Mouse (Mus musculus) limb, embryonic 15.5 days (tissue): ENCODE data around the gene Ldhd. TPM values are rescaled to one million over a fixed set of nuclear protein-coding genes. Genes with fewer than 3 reads are reported as not detected.
A peak's percentile ranks its signal among the peaks of the same experiment; 100 is the strongest.

Experiments used
- ATAC-seq: fragments of 200-750 bp; cut with Nextera tagmentation; 2 replicates; pipeline ENCODE4 v1.8.0; 2017; ENCODE audit warnings: low read depth, moderate TSS enrichment; ENCODE audit not compliant: insufficient number of reproducible peaks, low FRiP score, low TSS enrichment
- H3K27ac ChIP-seq: fragments of 300-500 bp; sonication (generic); 2 replicates; pipeline ENCODE4 v1.5.1; 2015; ENCODE audit warnings: moderate library complexity, mild to moderate bottlenecking, inconsistent platforms
- H3K27me3 ChIP-seq: fragments of 300-500 bp; sonication (generic); 2 replicates; pipeline ENCODE4 v1.6.1; 2015; ENCODE audit warnings: inconsistent platforms
- H3K36me3 ChIP-seq: fragments of 300-500 bp; sonication (generic); 2 replicates; pipeline ENCODE4 v1.6.1; 2015; ENCODE audit warnings: inconsistent platforms
- H3K4me1 ChIP-seq: fragments of 300-500 bp; sonication (generic); 2 replicates; pipeline ENCODE4 v1.6.1; 2015; ENCODE audit warnings: inconsistent platforms
- H3K4me2 ChIP-seq: fragments of 300-500 bp; sonication (generic); 2 replicates; pipeline ENCODE4 v1.6.1; 2015; ENCODE audit warnings: mild to moderate bottlenecking, inconsistent platforms
- H3K4me3 ChIP-seq: fragments of 300-500 bp; sonication (generic); 2 replicates; pipeline ENCODE4 v1.5.1; 2015; ENCODE audit warnings: mild to moderate bottlenecking, inconsistent platforms
- H3K9ac ChIP-seq: fragments of 300-500 bp; sonication (generic); 2 replicates; pipeline ENCODE4 v1.6.1; 2015; ENCODE audit warnings: inconsistent platforms
- H3K9me3 ChIP-seq: fragments of 300-500 bp; sonication (generic); 2 replicates; pipeline ENCODE4 v1.6.1; 2016; ENCODE audit warnings: inconsistent platforms
- WGBS: fragments of 180-500 bp; shearing (Covaris S2); methylation state at CpG from one replicate; pipeline ENCODE4 v1.1.7; 2015; 5-methylcytosine and 5-hydroxymethylcytosine counted together
- polyA plus RNA-seq: library from polyadenylated mRNA; unstranded; fragments of >200 nt; fragmentation: Nextera tagmentation; extraction: Ambion mirVana; gene quantifications from 2 replicates; pipeline ENCODE4 v1.2.1, GENCODE M21; 2015

The Ldhd gene
- polyA plus RNA-seq, 1 experiment from 2014 or later = 1.1 TPM

- 77% methylated on average over 5 of the region's 5 CpGs for WGBS
- no peaks in the 10 kb centered on the region for H3K27me3 ChIP-seq
- H3K36me3 ChIP-seq = peaks cover 3% of the 10 kb centered on the region; the same call in 1 of the 2 replicates
- 0 out of 2 replicates have a peak, but pooled peaks cover 3% of the 10 kb centered on the region for H3K4me1 ChIP-seq
- H3K4me3 ChIP-seq = no peak overlapping the region
- no peak for ATAC-seq
- H3K9ac ChIP-seq = no peak overlapping the region
- no peaks in the 10 kb centered on the region for H3K9me3 ChIP-seq
- no peak overlapping the region for H3K4me2 ChIP-seq
- no peak overlapping the region for H3K27ac ChIP-seq
Observed at GRCm38 (mm10) chr8:111613181-111613580, 17.0 kb downstream of the Ldhd start.

GRCm38 (mm10) chr8:111607414-111607813, 22.8 kb downstream of the Ldhd start:
- no peak overlapping the region for H3K4me2 ChIP-seq
- ATAC-seq = no peak
- no peaks in the 10 kb centered on the region for H3K27me3 ChIP-seq
- no peak overlapping the region for H3K9ac ChIP-seq
- H3K4me3 ChIP-seq = no peak overlapping the region
- H3K9me3 ChIP-seq = no peaks in the 10 kb centered on the region
- peaks cover 8% of the 10 kb centered on the region; the same call in 1 of the 2 replicates for H3K4me1 ChIP-seq
- H3K36me3 ChIP-seq = peaks cover 3% of the 10 kb centered on the region; the same call in 1 of the 2 replicates
- 68% methylated on average over 7 of the region's 7 CpGs for WGBS
- no peak overlapping the region for H3K27ac ChIP-seq

GRCm38 (mm10) chr8:111606961-111607360, 23.2 kb downstream of the Ldhd start:
- 79% methylated on average over 9 of the region's 9 CpGs for WGBS
- Histone ChIP-seq H3K36me3 (peaks cover 3% of the 10 kb centered on the region; the same call in 1 of the 2 replicates), H3K4me2 (no peak overlapping the region)

GRCm38 (mm10) chr8:111604986-111605385, 25.2 kb downstream of the Ldhd start:
- Histone ChIP-seq H3K4me2 (no peak overlapping the region), H3K9ac (no peak overlapping the region), H3K4me1 (peaks cover 8% of the 10 kb centered on the region; the same call in 1 of the 2 replicates), H3K9me3 (no peaks in the 10 kb centered on the region), H3K4me3 (no peak overlapping the region), H3K27me3 (no peaks in the 10 kb centered on the region), H3K27ac (no peak overlapping the region), H3K36me3 (no peaks in the 10 kb centered on the region; the same call in 1 of the 2 replicates)
- 92% methylated on average over 2 of the region's 2 CpGs for WGBS
- no peak for ATAC-seq

More at GRCm38 (mm10) chr8:111606961-111607360, 23.2 kb downstream of the Ldhd start:
- Histone ChIP-seq H3K9me3 (no peaks in the 10 kb centered on the region), H3K9ac (no peak overlapping the region), H3K4me3 (no peak overlapping the region), H3K4me1 (peaks cover 8% of the 10 kb centered on the region; the same call in 1 of the 2 replicates), H3K27ac (no peak overlapping the region), H3K27me3 (no peaks in the 10 kb centered on the region)
- no peak for ATAC-seq

GRCm38 (mm10) chr8:111602050-111602449, 28.1 kb downstream of the Ldhd start:
- Histone ChIP-seq H3K9ac (no peak overlapping the region), H3K27me3 (no peaks in the 10 kb centered on the region), H3K4me2 (no peak overlapping the region), H3K4me3 (no peak overlapping the region), H3K36me3 (no peaks in the 10 kb centered on the region; the same call in 1 of the 2 replicates), H3K9me3 (no peaks in the 10 kb centered on the region), H3K4me1 (peaks cover 14% of the 10 kb centered on the region), H3K27ac (no peak overlapping the region)
- WGBS = 93% methylated on average over 4 of the region's 4 CpGs
- ATAC-seq = no peak

GRCm38 (mm10) chr8:111599707-111600444, 30.3 kb downstream of the Ldhd start:
- Histone ChIP-seq H3K4me1 (peaks cover 30% of the 10 kb centered on the region), H3K27me3 (no peaks in the 10 kb centered on the region), H3K9me3 (no peaks in the 10 kb centered on the region), H3K36me3 (no peaks in the 10 kb centered on the region; the same call in 1 of the 2 replicates), H3K27ac (no peak overlapping the region), H3K4me2 (no peak overlapping the region), H3K9ac (no peak overlapping the region), H3K4me3 (no peak overlapping the region)
- ATAC-seq = no peak
- 75% methylated on average over 9 of the region's 9 CpGs for WGBS

- no peaks in the 10 kb centered on the region for H3K27me3 ChIP-seq
- no peak overlapping the region for H3K4me3 ChIP-seq
- no peaks in the 10 kb centered on the region for H3K9me3 ChIP-seq
- 14% methylated on average over 1 of the region's 1 CpGs for WGBS
- H3K27ac ChIP-seq = peak overlapping the region; percentile 76
- H3K9ac ChIP-seq = no peak overlapping the region
- ATAC-seq = peak; percentile 65; the same call in 1 of the 2 replicates
- H3K4me2 ChIP-seq = no peak overlapping the region
- H3K4me1 ChIP-seq = peaks cover 40% of the 10 kb centered on the region
- no peaks in the 10 kb centered on the region for H3K36me3 ChIP-seq
Observed at GRCm38 (mm10) chr8:111597310-111597709, 32.9 kb downstream of the Ldhd start.

- Histone ChIP-seq H3K4me2 (no peak overlapping the region), H3K4me3 (no peak overlapping the region), H3K9ac (no peak overlapping the region), H3K27me3 (no peaks in the 10 kb centered on the region), H3K36me3 (no peaks in the 10 kb centered on the region), H3K9me3 (no peaks in the 10 kb centered on the region), H3K27ac (peak overlapping the region; percentile 76), H3K4me1 (peaks cover 46% of the 10 kb centered on the region)
- 45% methylated on average over 3 of the region's 3 CpGs for WGBS
- no peak for ATAC-seq
Observed at GRCm38 (mm10) chr8:111596485-111596821, 33.7 kb downstream of the Ldhd start.

GRCm38 (mm10) chr8:111595712-111596484, 34.3 kb downstream of the Ldhd start:
- Histone ChIP-seq H3K9me3 (no peaks in the 10 kb centered on the region), H3K9ac (no peak overlapping the region), H3K27ac (peak overlapping the region; percentile 76; the same call in 1 of the 2 replicates), H3K27me3 (no peaks in the 10 kb centered on the region), H3K4me3 (no peak overlapping the region), H3K36me3 (no peaks in the 10 kb centered on the region), H3K4me2 (no peak overlapping the region), H3K4me1 (peaks cover 46% of the 10 kb centered on the region)
- 82% methylated on average over 15 of the region's 15 CpGs for WGBS
- ATAC-seq = no peak

GRCm38 (mm10) chr8:111594951-111595350, 35.2 kb downstream of the Ldhd start:
- no peak for ATAC-seq
- Histone ChIP-seq H3K4me1 (peaks cover 46% of the 10 kb centered on the region), H3K36me3 (no peaks in the 10 kb centered on the region), H3K27ac (no peak overlapping the region), H3K4me3 (no peak overlapping the region), H3K27me3 (no peaks in the 10 kb centered on the region), H3K4me2 (no peak overlapping the region), H3K9me3 (no peaks in the 10 kb centered on the region), H3K9ac (no peak overlapping the region)
- 91% methylated on average over 2 of the region's 2 CpGs for WGBS

GRCm38 (mm10) chr8:111594044-111594840, 35.9 kb downstream of the Ldhd start:
- H3K9me3 ChIP-seq = no peaks in the 10 kb centered on the region
- no peak for ATAC-seq
- peaks cover 46% of the 10 kb centered on the region for H3K4me1 ChIP-seq
- H3K4me3 ChIP-seq = no peak overlapping the region
- no peak overlapping the region for H3K9ac ChIP-seq
- no peak overlapping the region for H3K4me2 ChIP-seq
- H3K27me3 ChIP-seq = no peaks in the 10 kb centered on the region
- H3K36me3 ChIP-seq = no peaks in the 10 kb centered on the region
- 78% methylated on average over 3 of the region's 3 CpGs for WGBS
- no peak overlapping the region for H3K27ac ChIP-seq
